Mouse (Mus musculus) liver, embryonic 14.5 days (tissue): ENCODE results near the gene Tcte1. TPM values are rescaled to one million over a fixed set of nuclear protein-coding genes. Genes with fewer than 3 reads are reported as not detected.
A peak's percentile ranks its signal among the peaks of the same experiment; 100 is the strongest.

Experiments
- ATAC-seq: fragments of 200-750 bp; cut with Nextera tagmentation; 2 replicates; pipeline ENCODE4 v1.8.0; 2017; ENCODE audit warnings: moderate number of reproducible peaks, mild to moderate bottlenecking, moderate library complexity; ENCODE audit not compliant: insufficient read depth
- DNase-seq, 3 experiments: peaks; one replicate each; pipeline ENCODE4 v3.0.0-alpha.2; 2012 to 2013; ENCODE audit warnings: low read depth in 3 of 3, low spot score in 3 of 3
- H3K27ac ChIP-seq: fragments of 300-500 bp; sonication (generic); 2 replicates; pipeline ENCODE4 v1.5.1; 2014; ENCODE audit warnings: moderate library complexity, mild to moderate bottlenecking, control low read depth, inconsistent platforms
- H3K27me3 ChIP-seq: fragments of 300-500 bp; sonication (generic); 2 replicates; pipeline ENCODE4 v1.6.1; 2014; ENCODE audit warnings: mild to moderate bottlenecking, low read length, moderate library complexity; ENCODE audit not compliant: control insufficient read depth, insufficient read depth
- H3K36me3 ChIP-seq: fragments of 300-500 bp; sonication (generic); replicated peaks from 2 replicates; pipeline ENCODE4 v1.6.1; 2014; ENCODE audit warnings: low read depth; ENCODE audit not compliant: control insufficient read depth, insufficient read depth
- H3K4me1 ChIP-seq, 2 experiments: fragments of 200-500 bp in 1 of 2; fragments of 300-500 bp in 1 of 2; sonication (generic) in 1 of 2; replicated peaks; 2 replicates each; pipeline ENCODE4 v1.6.1; 2012 to 2014; ENCODE audit warnings: antibody characterized with exemption in 1 of 2, inconsistent platforms in 1 of 2, low read length in 1 of 2; ENCODE audit not compliant: control insufficient read depth in 2 of 2, insufficient read depth in 2 of 2
- H3K4me2 ChIP-seq: fragments of 300-500 bp; sonication (generic); 2 replicates; pipeline ENCODE4 v1.6.1; 2014; ENCODE audit warnings: low read depth, mild to moderate bottlenecking, control low read depth, moderate library complexity
- H3K4me3 ChIP-seq, 2 experiments: fragments of 200-500 bp in 1 of 2; fragments of 300-500 bp in 1 of 2; sonication (generic) in 1 of 2; 2 replicates each; pipeline ENCODE4 v1.5.1; 2012 to 2014; ENCODE audit warnings: low read depth in 2 of 2, low read length in 2 of 2, mild to moderate bottlenecking in 2 of 2, control low read depth in 1 of 2, inconsistent platforms in 1 of 2, moderate library complexity in 1 of 2; ENCODE audit not compliant: insufficient read depth in 1 of 2
- H3K9ac ChIP-seq: fragments of 300-500 bp; sonication (generic); replicated peaks from 2 replicates; pipeline ENCODE4 v1.6.1; 2014; ENCODE audit warnings: mild to moderate bottlenecking, control low read depth, moderate library complexity
- H3K9me3 ChIP-seq: fragments of 300-500 bp; sonication (generic); 2 replicates; pipeline ENCODE4 v1.6.1; 2016; ENCODE audit warnings: low read length, mixed read lengths; ENCODE audit not compliant: control insufficient read depth
- CTCF ChIP-seq: IDR thresholded peaks from 2 replicates; pipeline ENCODE4 v1.5.1; 2016; ENCODE audit warnings: antibody characterized with exemption, low read depth, control low read depth
- EP300 ChIP-seq: IDR thresholded peaks from 2 replicates; pipeline ENCODE4 v1.6.1; 2016; ENCODE audit warnings: antibody characterized with exemption, low read depth
- WGBS: fragments of 180-500 bp; shearing (Covaris S2); extraction: QIAGEN DNeasy Blood & Tissue Kit; methylation state at CpG from one replicate; pipeline ENCODE4 v1.1.7; 2014; ENCODE audit not compliant: insufficient replicate concordance; 5-methylcytosine and 5-hydroxymethylcytosine counted together
- polyA plus RNA-seq, 2 experiments: library from polyadenylated mRNA; depleted of rRNA in 1 of 2; stranded (reverse) in 1 of 2; unstranded in 1 of 2; fragments of >200 nt; fragmentation: Nextera tagmentation in 1 of 2; extraction: Ambion mirVana in 1 of 2; gene quantifications; 2 replicates each; pipeline versions ENCODE4 v1.2.1 to v1.2.3; 2012 to 2014

Tcte1 gene
- polyA plus RNA-seq, 2 experiments: not detected

GRCm38 (mm10) chr17:45584939-45585678 lies 61.9 kb downstream of the Tcte1 start:
- Histone ChIP-seq H3K27me3 (no peaks in the 10 kb centered on the region), H3K9ac (no peak overlapping the region), H3K4me1 (peaks cover 24 to 32% of the 10 kb centered on the region in 2 experiments), H3K36me3 (peaks cover 61% of the 10 kb centered on the region), H3K4me2 (no peak overlapping the region), H3K27ac (no peak overlapping the region; the same call in 1 of the 2 replicates), H3K9me3 (no peaks in the 10 kb centered on the region; the same call in 1 of the 2 replicates), H3K4me3 (no peak overlapping the region)
- TF ChIP-seq CTCF: peak; percentile 95
- TF ChIP-seq EP300: no peak
- WGBS: 32% methylated on average over 14 of the region's 14 CpGs
- ATAC-seq: peak; percentile 32; the same call in 1 of the 2 replicates
- DNase-seq: peak in 1 of 3 experiments; percentile 45

- Histone ChIP-seq H3K9ac (no peak overlapping the region), H3K36me3 (peaks cover 69% of the 10 kb centered on the region), H3K27ac (peak overlapping the region; percentile 17; the same call in 1 of the 2 replicates), H3K4me2 (no peak overlapping the region), H3K27me3 (no peaks in the 10 kb centered on the region), H3K4me3 (no peak overlapping the region), H3K4me1 (peaks cover 24 to 32% of the 10 kb centered on the region in 2 experiments), H3K9me3 (no peaks in the 10 kb centered on the region; the same call in 1 of the 2 replicates)
- DNase-seq (no peak), ATAC-seq (no peak)
- 81% methylated on average over 23 of the region's 23 CpGs for WGBS
- no peak for TF ChIP-seq CTCF
- TF ChIP-seq EP300: no peak
These were observed 62.7 kb downstream of the Tcte1 start for GRCm38 (mm10) chr17:45585725-45586448.

- DNase-seq (no peak), ATAC-seq (no peak)
- Histone ChIP-seq H3K4me2 (no peak overlapping the region), H3K36me3 (peaks cover 73% of the 10 kb centered on the region), H3K4me1 (peaks cover 24 to 28% of the 10 kb centered on the region in 2 experiments), H3K9ac (no peak overlapping the region), H3K9me3 (no peaks in the 10 kb centered on the region; the same call in 1 of the 2 replicates), H3K27ac (no peak overlapping the region), H3K4me3 (no peak overlapping the region), H3K27me3 (no peaks in the 10 kb centered on the region)
- WGBS: 94% methylated on average over 3 of the region's 3 CpGs
- peak; percentile 86 for TF ChIP-seq CTCF
- TF ChIP-seq EP300: no peak
These were observed 63.2 kb downstream of the Tcte1 start for GRCm38 (mm10) chr17:45586449-45586837.

GRCm38 (mm10) chr17:45588370-45588769 lies 65.1 kb downstream of the Tcte1 start:
- Histone ChIP-seq H3K27ac (no peak overlapping the region), H3K9ac (no peak overlapping the region), H3K4me1 (peaks cover 16 to 21% of the 10 kb centered on the region in 2 experiments), H3K4me3 (no peak overlapping the region), H3K27me3 (no peaks in the 10 kb centered on the region), H3K9me3 (no peaks in the 10 kb centered on the region; the same call in 1 of the 2 replicates), H3K36me3 (peaks cover 73% of the 10 kb centered on the region), H3K4me2 (no peak overlapping the region)
- ATAC-seq (no peak), DNase-seq (no peak)
- 93% methylated on average over 7 of the region's 7 CpGs for whole genome bisulfite sequencing
- TF ChIP-seq CTCF: no peak
- no peak for TF ChIP-seq EP300

- peaks cover 14 to 25% of the 10 kb centered on the region in 2 experiments for H3K4me1 ChIP-seq
- 94% methylated on average over 7 of the region's 7 CpGs for WGBS
- no peak for TF ChIP-seq CTCF
- no peak for TF ChIP-seq EP300
- no peaks in the 10 kb centered on the region; the same call in 1 of the 2 replicates for H3K9me3 ChIP-seq
- H3K9ac ChIP-seq: no peak overlapping the region
- ATAC-seq: no peak
- H3K27ac ChIP-seq: no peak overlapping the region
- H3K27me3 ChIP-seq: no peaks in the 10 kb centered on the region
- H3K4me2 ChIP-seq: no peak overlapping the region
- H3K36me3 ChIP-seq: peaks cover 69% of the 10 kb centered on the region
- H3K4me3 ChIP-seq: no peak overlapping the region
- DNase-seq: no peak
These were observed 66.0 kb downstream of the Tcte1 start for GRCm38 (mm10) chr17:45589236-45589635.
